Mouse (Mus musculus): ENCODE measurements around the gene Maea. TPM values are rescaled to one million over a fixed set of nuclear protein-coding genes. Genes with fewer than 3 reads are reported as not detected.
A peak's percentile ranks its signal among the peaks of the same experiment; 100 is the strongest.

Maea gene
- polyA plus RNA-seq, 1 experiment from 2014 or later = 48.0 TPM

DNA sequence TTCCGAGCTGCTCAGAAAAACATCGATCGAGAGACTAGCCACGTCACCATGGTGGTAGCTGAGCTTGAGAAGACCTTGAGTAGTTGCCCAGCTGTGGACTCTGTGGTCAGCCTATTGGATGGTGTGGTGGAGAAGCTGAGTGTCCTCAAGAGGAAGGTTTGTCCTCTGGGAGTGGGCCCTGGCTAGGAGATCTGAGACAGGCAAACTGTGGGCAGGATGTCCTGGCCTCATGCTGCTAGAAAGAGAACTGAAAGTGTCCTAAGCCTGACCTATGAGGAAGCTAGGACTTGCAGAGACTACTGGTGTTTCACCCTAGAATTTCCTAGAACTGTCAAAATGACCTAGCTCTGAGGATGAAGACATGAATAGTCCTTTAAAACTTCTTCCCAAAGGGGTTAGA is 23.2 kb downstream of the Maea start:
- Histone ChIP-seq H3K36me3 (replicated peaks) (peaks cover 50% of the 10 kb centered on the region), H3K4me1 (replicated peaks) (peaks cover 26% of the 10 kb centered on the region), H3K27ac (replicated peaks) (peak overlapping the region; percentile 7; the same call in 1 of the 2 replicates), H3K27me3 (no peaks in the 10 kb centered on the region), H3K9me3 (replicated peaks) (no peaks in the 10 kb centered on the region), H3K4me2 (no peak overlapping the region), H3K9ac (no peak overlapping the region), H3K4me3 (replicated peaks) (no peak overlapping the region)
- ATAC-seq (ENCODE audit: insufficient read depth) = 0 out of 2 replicates have a peak, but pooled peaks have one; percentile 15
- 82% methylated on average over 4 of the region's 4 CpGs for WGBS (ENCODE audit: insufficient replicate concordance)

DNA sequence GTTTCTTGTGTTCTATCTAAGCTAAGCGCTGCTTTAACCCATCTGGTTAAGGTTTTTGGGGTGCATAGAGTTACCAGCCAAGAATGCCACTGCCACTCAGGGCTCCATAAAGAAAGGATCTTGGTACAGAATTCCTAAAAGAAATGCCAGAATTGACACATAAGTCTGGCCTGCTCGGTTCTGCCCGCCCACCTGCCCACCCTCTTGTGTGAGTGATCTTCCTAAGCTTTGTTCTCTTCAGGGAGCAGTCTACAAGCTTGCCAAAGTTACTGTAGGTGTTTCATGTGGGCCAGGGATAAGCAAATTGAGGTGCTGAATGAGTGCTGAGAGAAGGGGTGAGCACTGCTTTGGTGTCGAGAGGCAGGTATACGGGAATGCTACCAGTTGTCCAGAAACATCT is 28.0 kb downstream of the Maea start:
- peaks cover 97% of the 10 kb centered on the region for H3K36me3 ChIP-seq (replicated peaks)
- H3K9me3 ChIP-seq (replicated peaks) = no peaks in the 10 kb centered on the region
- no peak overlapping the region for H3K4me2 ChIP-seq
- ATAC-seq (ENCODE audit: insufficient read depth) = no peak
- no peaks in the 10 kb centered on the region for H3K27me3 ChIP-seq
- no peak overlapping the region for H3K27ac ChIP-seq (replicated peaks)
- WGBS (ENCODE audit: insufficient replicate concordance) = 82% methylated on average over 5 of the region's 5 CpGs
- peaks cover 2% of the 10 kb centered on the region; the same call in 1 of the 2 replicates for H3K4me1 ChIP-seq (replicated peaks)
- no peak overlapping the region for H3K4me3 ChIP-seq (replicated peaks)
- no peak overlapping the region for H3K9ac ChIP-seq

GRCm38 (mm10) chr5:33368651-33369050 is 33.3 kb downstream of the Maea start:
- ATAC-seq (ENCODE audit: insufficient read depth) = no peak
- no peak overlapping the region for H3K4me2 ChIP-seq
- 80% methylated on average over 4 of the region's 4 CpGs for WGBS (ENCODE audit: insufficient replicate concordance)
- H3K36me3 ChIP-seq (replicated peaks) = peaks cover 99% of the 10 kb centered on the region
- no peaks in the 10 kb centered on the region for H3K27me3 ChIP-seq
- H3K27ac ChIP-seq (replicated peaks) = no peak overlapping the region
- peaks cover 26% of the 10 kb centered on the region for H3K4me1 ChIP-seq (replicated peaks)
- no peaks in the 10 kb centered on the region for H3K9me3 ChIP-seq (replicated peaks)
- no peak overlapping the region for H3K9ac ChIP-seq
- H3K4me3 ChIP-seq (replicated peaks) = no peak overlapping the region

GRCm38 (mm10) chr5:33371137-33371536 is 35.8 kb downstream of the Maea start:
- ATAC-seq (ENCODE audit: insufficient read depth) = peak; percentile 75
- H3K27ac ChIP-seq (replicated peaks) = peak overlapping the region; percentile 73
- H3K36me3 ChIP-seq (replicated peaks) = peaks cover 80% of the 10 kb centered on the region
- peak overlapping the region; percentile 49 for H3K4me2 ChIP-seq
- peak overlapping the region; percentile 7 for H3K4me3 ChIP-seq (replicated peaks)
- no peaks in the 10 kb centered on the region for H3K27me3 ChIP-seq
- peak overlapping the region; percentile 27; the same call in 1 of the 2 replicates for H3K9ac ChIP-seq
- no peaks in the 10 kb centered on the region for H3K9me3 ChIP-seq (replicated peaks)
- H3K4me1 ChIP-seq (replicated peaks) = peaks cover 26% of the 10 kb centered on the region

DNA sequence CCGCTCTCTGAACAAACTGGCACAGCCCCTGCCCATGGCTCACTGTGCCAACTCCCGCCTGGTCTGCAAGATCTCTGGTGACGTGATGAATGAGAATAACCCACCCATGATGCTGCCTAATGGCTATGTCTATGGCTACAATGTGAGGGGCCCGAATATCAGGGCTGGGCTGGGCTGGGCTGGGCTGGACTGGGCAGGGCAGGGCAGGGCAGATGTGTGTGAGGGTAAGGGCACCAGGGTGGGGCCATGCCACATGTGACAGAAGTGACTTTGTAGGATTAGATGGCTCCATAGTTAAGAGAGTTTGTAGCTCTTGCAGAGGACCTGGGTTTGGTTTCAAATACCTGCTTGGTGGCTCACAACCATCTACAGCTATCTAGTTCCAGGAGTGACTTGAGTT is 36.4 kb downstream of the Maea start:
- 60% methylated on average over 4 of the region's 4 CpGs for WGBS (ENCODE audit: insufficient replicate concordance)
- no peaks in the 10 kb centered on the region for H3K9me3 ChIP-seq (replicated peaks)
- peaks cover 26% of the 10 kb centered on the region for H3K4me1 ChIP-seq (replicated peaks)
- H3K4me2 ChIP-seq = peak overlapping the region; percentile 49
- peaks cover 75% of the 10 kb centered on the region for H3K36me3 ChIP-seq (replicated peaks)
- ATAC-seq (ENCODE audit: insufficient read depth) = peak; percentile 89
- peak overlapping the region; percentile 73 for H3K27ac ChIP-seq (replicated peaks)
- peak overlapping the region; percentile 7 for H3K4me3 ChIP-seq (replicated peaks)
- no peaks in the 10 kb centered on the region for H3K27me3 ChIP-seq
- H3K9ac ChIP-seq = peak overlapping the region; percentile 27; the same call in 1 of the 2 replicates

DNA sequence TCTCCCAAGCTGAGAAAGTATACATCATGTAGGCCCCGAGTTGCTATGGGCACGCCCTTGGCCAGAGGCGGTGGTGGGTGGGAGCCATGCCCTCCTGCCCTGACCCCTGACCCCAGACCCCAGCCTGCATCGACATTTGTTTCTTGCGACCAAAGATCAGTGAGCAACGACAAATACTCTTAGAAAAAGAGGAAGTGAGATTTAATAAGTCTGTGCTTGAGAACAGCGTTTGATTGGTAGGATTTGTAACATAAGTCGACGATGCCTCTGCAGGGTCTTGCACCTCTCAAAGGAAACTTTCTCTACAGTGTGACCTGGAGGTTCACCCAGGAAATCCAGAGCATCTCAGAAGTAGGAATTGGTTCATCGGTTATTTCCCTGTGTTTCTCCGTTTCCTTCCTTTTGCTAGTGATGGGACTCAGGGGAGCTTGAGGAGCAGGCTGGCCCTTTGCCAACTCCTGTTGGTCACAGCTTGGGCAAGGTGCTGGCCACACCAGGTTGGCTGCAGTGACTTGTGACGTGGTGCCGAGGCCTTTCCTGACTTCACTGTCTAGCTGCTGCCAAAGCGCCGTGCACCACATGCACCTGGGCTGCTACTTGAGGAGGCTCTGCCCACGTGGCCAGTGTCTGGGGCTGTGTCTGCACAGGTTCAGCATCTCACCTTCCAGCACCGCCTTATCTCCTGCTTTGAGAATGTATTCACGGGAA is 37.2 kb downstream of the Maea start:
- H3K4me3 ChIP-seq (replicated peaks) = no peak overlapping the region
- H3K36me3 ChIP-seq (replicated peaks) = peaks cover 67% of the 10 kb centered on the region
- H3K27me3 ChIP-seq = no peaks in the 10 kb centered on the region
- H3K9ac ChIP-seq = no peak overlapping the region
- peaks cover 31% of the 10 kb centered on the region for H3K4me1 ChIP-seq (replicated peaks)
- no peak overlapping the region for H3K4me2 ChIP-seq
- 74% methylated on average over 18 of the region's 18 CpGs for WGBS (ENCODE audit: insufficient replicate concordance)
- H3K27ac ChIP-seq (replicated peaks) = 0 out of 2 replicates have a peak overlapping the region, but pooled peaks have one; percentile 73
- ATAC-seq (ENCODE audit: insufficient read depth) = no peak
- H3K9me3 ChIP-seq (replicated peaks) = no peaks in the 10 kb centered on the region

GRCm38 (mm10) chr5:33377176-33377575 is 41.9 kb downstream of the Maea start:
- H3K9ac ChIP-seq = no peak overlapping the region
- H3K9me3 ChIP-seq (replicated peaks) = no peaks in the 10 kb centered on the region
- peaks cover 38% of the 10 kb centered on the region for H3K36me3 ChIP-seq (replicated peaks)
- no peak for ATAC-seq (ENCODE audit: insufficient read depth)
- peak overlapping the region; percentile 99 for H3K27ac ChIP-seq (replicated peaks)
- H3K4me3 ChIP-seq (replicated peaks) = peak overlapping the region; percentile 85; the same call in 1 of the 2 replicates
- H3K27me3 ChIP-seq = no peaks in the 10 kb centered on the region
- 45% methylated on average over 6 of the region's 6 CpGs for WGBS (ENCODE audit: insufficient replicate concordance)
- H3K4me2 ChIP-seq = peak overlapping the region; percentile 98
- peaks cover 28% of the 10 kb centered on the region for H3K4me1 ChIP-seq (replicated peaks)

- 1% methylated on average over 21 of the region's 21 CpGs for WGBS (ENCODE audit: insufficient replicate concordance)
Observed at GRCm38 (mm10) chr5:33377801-33378301, 42.5 kb downstream of the Maea start.

GRCm38 (mm10) chr5:33378302-33378854 is 43.1 kb downstream of the Maea start, which contains the start of gene Uvssa:
Uvssa (plus strand) TSS chr5:33378549.
- ATAC-seq (ENCODE audit: insufficient read depth) = peak; percentile 95
- H3K9ac ChIP-seq = peak within 1 kb of the TSS; percentile 95
- H3K27ac ChIP-seq (replicated peaks) = peak within 1 kb of the TSS; percentile 99
- H3K4me3 ChIP-seq (replicated peaks) = peak within 1 kb of the TSS; percentile 85
- H3K36me3 ChIP-seq (replicated peaks) = peaks cover 26% of the 10 kb centered on the region
- no peaks in the 10 kb centered on the region for H3K9me3 ChIP-seq (replicated peaks)
- under 1% methylated on average over 46 of the region's 46 CpGs for WGBS (ENCODE audit: insufficient replicate concordance)
- no peaks in the 10 kb centered on the region for H3K27me3 ChIP-seq
- H3K4me2 ChIP-seq = peak within 1 kb of the TSS; percentile 98
- H3K4me1 ChIP-seq (replicated peaks) = peaks cover 21% of the 10 kb centered on the region

More at GRCm38 (mm10) chr5:33377801-33378301, 42.5 kb downstream of the Maea start:
- H3K36me3 ChIP-seq (replicated peaks) = peaks cover 32% of the 10 kb centered on the region
- peaks cover 21% of the 10 kb centered on the region for H3K4me1 ChIP-seq (replicated peaks)
- H3K4me3 ChIP-seq (replicated peaks) = peak overlapping the region; percentile 85
- H3K9me3 ChIP-seq (replicated peaks) = no peaks in the 10 kb centered on the region
- ATAC-seq (ENCODE audit: insufficient read depth) = peak; percentile 3; the same call in 1 of the 2 replicates
- peak overlapping the region; percentile 98 for H3K4me2 ChIP-seq
- peak overlapping the region; percentile 82 for H3K9ac ChIP-seq
- peak overlapping the region; percentile 99 for H3K27ac ChIP-seq (replicated peaks)
- H3K27me3 ChIP-seq = no peaks in the 10 kb centered on the region

- no peak for ATAC-seq (ENCODE audit: insufficient read depth)
- H3K4me1 ChIP-seq (replicated peaks) = no peaks in the 10 kb centered on the region
- WGBS (ENCODE audit: insufficient replicate concordance) = 69% methylated on average over 11 of the region's 11 CpGs
Observed at GRCm38 (mm10) chr5:33387550-33387949, 52.2 kb downstream of the Maea start.

GRCm38 (mm10) chr5:33393803-33394202 is 58.5 kb downstream of the Maea start:
- Histone ChIP-seq H3K27me3 (no peaks in the 10 kb centered on the region), H3K9me3 (replicated peaks) (no peaks in the 10 kb centered on the region), H3K4me1 (replicated peaks) (no peaks in the 10 kb centered on the region), H3K36me3 (replicated peaks) (peaks cover 18% of the 10 kb centered on the region), H3K4me3 (replicated peaks) (no peak overlapping the region), H3K9ac (no peak overlapping the region), H3K4me2 (no peak overlapping the region), H3K27ac (replicated peaks) (no peak overlapping the region)
- 18% methylated on average over 7 of the region's 7 CpGs for WGBS (ENCODE audit: insufficient replicate concordance)
- no peak for ATAC-seq (ENCODE audit: insufficient read depth)

More at GRCm38 (mm10) chr5:33387550-33387949, 52.2 kb downstream of the Maea start:
- H3K27me3 ChIP-seq = no peaks in the 10 kb centered on the region
- H3K36me3 ChIP-seq (replicated peaks) = peaks cover 27% of the 10 kb centered on the region
- H3K4me2 ChIP-seq = no peak overlapping the region
- no peak overlapping the region for H3K9ac ChIP-seq
- H3K9me3 ChIP-seq (replicated peaks) = no peaks in the 10 kb centered on the region
- H3K4me3 ChIP-seq (replicated peaks) = no peak overlapping the region
- H3K27ac ChIP-seq (replicated peaks) = no peak overlapping the region

Data from liver, embryonic 15.5 days (tissue).